Mouse (Mus musculus): ENCODE data around the gene Nipbl. TPM values are rescaled to one million over a fixed set of nuclear protein-coding genes. Genes with fewer than 3 reads are reported as not detected.

The Nipbl gene
- polyA plus RNA-seq, 1 experiment from 2014 or later, result 24.8 TPM

DNA sequence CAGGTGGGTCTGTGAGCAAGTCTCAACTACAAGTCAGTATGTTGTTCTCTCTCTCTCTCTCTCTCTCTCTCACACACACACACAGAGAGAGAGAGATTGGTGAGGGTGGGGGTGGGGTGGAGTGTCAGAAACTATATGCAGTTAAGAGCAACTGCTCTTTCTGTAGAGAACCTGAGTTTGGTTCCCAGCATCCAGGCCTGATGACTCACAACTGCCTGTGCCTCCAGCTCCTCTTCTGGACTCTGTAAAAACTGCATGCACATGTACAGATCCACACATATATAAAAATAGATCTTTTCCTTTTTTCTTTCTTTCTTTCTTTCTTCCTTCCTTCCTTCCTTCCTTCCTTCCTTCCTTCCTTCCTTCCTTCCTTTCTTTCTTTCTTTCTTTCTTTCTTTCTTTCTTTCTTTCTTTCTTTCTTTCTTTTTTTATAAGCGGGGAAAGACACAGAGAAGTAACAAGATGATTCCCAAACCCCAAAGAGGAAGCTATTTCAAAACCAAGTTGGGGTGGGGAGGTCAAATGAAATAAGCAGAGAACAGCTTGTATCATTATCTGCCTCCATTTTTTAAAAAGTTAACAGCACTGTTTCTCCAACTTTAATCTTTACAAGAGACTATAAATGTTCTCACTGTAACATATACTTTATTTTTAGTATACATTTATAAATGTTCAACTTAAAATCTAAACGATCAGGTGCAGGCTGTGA is 10.9 kb downstream of the Nipbl start:
- H3K27me3 ChIP-seq (ENCODE audit: control insufficient read depth, insufficient read depth, low read length), result no peaks in the 10 kb centered on the region
- DNase-seq (ENCODE audit: low spot score, missing footprints) (no peak), ATAC-seq (ENCODE audit: low FRiP score) (no peak)
- no peak overlapping the region for H3K27ac ChIP-seq (ENCODE audit: low read depth, low read length)
- no peak overlapping the region for H3K4me2 ChIP-seq
- H3K9ac ChIP-seq (ENCODE audit: low read length), result no peak overlapping the region
- no peaks in the 10 kb centered on the region for H3K36me3 ChIP-seq (ENCODE audit: control insufficient read depth, insufficient read depth, low read length)
- no peak overlapping the region for H3K4me3 ChIP-seq (ENCODE audit: low read depth, low read length)
- 94% methylated on average over 2 of the region's 2 CpGs for WGBS
- H3K4me1 ChIP-seq (ENCODE audit: control insufficient read depth, insufficient read depth, low read length), result no peaks in the 10 kb centered on the region
- no peaks in the 10 kb centered on the region for H3K9me3 ChIP-seq (ENCODE audit: control insufficient read depth, low read length)

- DNase-seq (ENCODE audit: low spot score, missing footprints), result no peak
- no peaks in the 10 kb centered on the region for H3K36me3 ChIP-seq (ENCODE audit: control insufficient read depth, insufficient read depth, low read length)
- WGBS, result 85% methylated on average over 2 of the region's 2 CpGs
- H3K27ac ChIP-seq (ENCODE audit: low read depth, low read length), result no peak overlapping the region
- no peak overlapping the region for H3K4me3 ChIP-seq (ENCODE audit: low read depth, low read length)
- no peak overlapping the region for H3K4me2 ChIP-seq
- H3K4me1 ChIP-seq (ENCODE audit: control insufficient read depth, insufficient read depth, low read length), result no peaks in the 10 kb centered on the region
- no peak for ATAC-seq (ENCODE audit: low FRiP score)
- H3K9me3 ChIP-seq (ENCODE audit: control insufficient read depth, low read length), result no peaks in the 10 kb centered on the region
- no peak overlapping the region for H3K9ac ChIP-seq (ENCODE audit: low read length)
- H3K27me3 ChIP-seq (ENCODE audit: control insufficient read depth, insufficient read depth, low read length), result no peaks in the 10 kb centered on the region
Observed at GRCm38 (mm10) chr15:8432534-8432933, 11.7 kb downstream of the Nipbl start.

DNA sequence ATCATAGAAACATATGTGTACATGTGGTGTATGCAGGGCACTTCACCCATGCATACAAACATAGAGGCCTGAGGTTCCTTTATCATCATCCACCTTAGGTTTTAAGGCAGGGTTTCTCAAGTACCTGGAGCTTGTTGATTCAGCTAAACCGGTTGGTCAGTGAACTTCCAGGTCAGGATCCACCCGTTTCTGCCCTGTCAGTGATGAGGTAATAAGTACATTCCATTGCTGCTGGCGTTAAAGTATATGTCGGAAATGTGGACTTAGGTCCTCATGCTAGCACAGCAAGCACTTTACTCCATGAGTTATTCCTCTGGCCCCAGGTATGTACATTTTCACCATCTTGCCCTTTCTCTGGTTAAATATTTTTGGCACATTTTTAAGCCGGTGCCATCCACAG is 14.8 kb downstream of the Nipbl start:
- WGBS, result 87% methylated on average over 5 of the region's 5 CpGs
- Histone ChIP-seq H3K9ac (ENCODE audit: low read length) (no peak overlapping the region), H3K27me3 (ENCODE audit: control insufficient read depth, insufficient read depth, low read length) (no peaks in the 10 kb centered on the region), H3K27ac (ENCODE audit: low read depth, low read length) (no peak overlapping the region), H3K4me1 (ENCODE audit: control insufficient read depth, insufficient read depth, low read length) (no peaks in the 10 kb centered on the region), H3K4me3 (ENCODE audit: low read depth, low read length) (no peak overlapping the region), H3K4me2 (no peak overlapping the region), H3K36me3 (ENCODE audit: control insufficient read depth, insufficient read depth, low read length) (no peaks in the 10 kb centered on the region), H3K9me3 (ENCODE audit: control insufficient read depth, low read length) (no peaks in the 10 kb centered on the region)
- DNase-seq (ENCODE audit: low spot score, missing footprints), result no peak
- ATAC-seq (ENCODE audit: low FRiP score), result no peak

- Histone ChIP-seq H3K4me1 (ENCODE audit: control insufficient read depth, insufficient read depth, low read length) (no peaks in the 10 kb centered on the region), H3K4me3 (ENCODE audit: low read depth, low read length) (no peak overlapping the region), H3K27me3 (ENCODE audit: control insufficient read depth, insufficient read depth, low read length) (no peaks in the 10 kb centered on the region), H3K27ac (ENCODE audit: low read depth, low read length) (no peak overlapping the region), H3K4me2 (no peak overlapping the region), H3K9ac (ENCODE audit: low read length) (no peak overlapping the region), H3K36me3 (ENCODE audit: control insufficient read depth, insufficient read depth, low read length) (no peaks in the 10 kb centered on the region), H3K9me3 (ENCODE audit: control insufficient read depth, low read length) (no peaks in the 10 kb centered on the region)
- ATAC-seq (ENCODE audit: low FRiP score), result no peak
- no peak for DNase-seq (ENCODE audit: low spot score, missing footprints)
- whole genome bisulfite sequencing, result 17% methylated on average over 6 of the region's 6 CpGs
Observed at GRCm38 (mm10) chr15:8420909-8421308, 23.4 kb downstream of the Nipbl start.

DNA sequence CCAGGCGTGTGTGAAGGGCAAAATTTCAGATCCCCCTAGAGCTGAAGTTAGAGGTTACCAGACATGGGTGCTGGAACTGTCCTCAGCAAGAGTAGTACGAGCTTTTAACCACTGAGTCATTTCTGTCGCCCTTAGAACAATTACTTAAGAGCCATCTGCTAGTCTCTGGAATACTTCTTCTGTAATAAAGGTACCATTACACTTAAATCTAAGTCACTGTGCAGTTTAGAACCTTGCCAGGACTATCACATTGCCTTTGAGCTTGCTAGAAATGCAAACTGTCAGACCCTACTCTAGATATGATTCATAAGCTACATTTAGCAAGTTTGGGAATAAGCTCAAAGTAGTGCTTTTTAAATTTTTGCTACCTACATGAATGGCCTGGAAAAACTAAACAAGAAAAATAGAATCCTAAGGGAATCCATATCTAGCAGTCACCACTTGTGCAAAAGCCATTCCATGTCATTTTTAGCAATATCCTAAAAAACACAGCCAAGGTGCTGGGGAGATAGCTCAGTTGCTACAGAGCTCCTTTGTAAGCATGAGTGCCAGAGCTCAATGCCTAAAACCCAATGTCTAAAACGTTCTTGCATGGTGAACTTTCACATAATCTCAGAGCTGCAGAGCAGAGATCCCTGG is 27.6 kb downstream of the Nipbl start:
- H3K4me2 ChIP-seq, result no peak overlapping the region
- H3K9ac ChIP-seq (ENCODE audit: low read length), result no peak overlapping the region
- no peaks in the 10 kb centered on the region for H3K36me3 ChIP-seq (ENCODE audit: control insufficient read depth, insufficient read depth, low read length)
- H3K4me3 ChIP-seq (ENCODE audit: low read depth, low read length), result no peak overlapping the region
- ATAC-seq (ENCODE audit: low FRiP score) (no peak), DNase-seq (ENCODE audit: low spot score, missing footprints) (peak; percentile 61)
- no peaks in the 10 kb centered on the region for H3K4me1 ChIP-seq (ENCODE audit: control insufficient read depth, insufficient read depth, low read length)
- no peaks in the 10 kb centered on the region for H3K9me3 ChIP-seq (ENCODE audit: control insufficient read depth, low read length)
- WGBS, result 82% methylated on average over 4 of the region's 4 CpGs
- no peaks in the 10 kb centered on the region for H3K27me3 ChIP-seq (ENCODE audit: control insufficient read depth, insufficient read depth, low read length)
- no peak overlapping the region for H3K27ac ChIP-seq (ENCODE audit: low read depth, low read length)

GRCm38 (mm10) chr15:8413356-8413755 is 30.9 kb downstream of the Nipbl start:
- Histone ChIP-seq H3K27ac (ENCODE audit: low read depth, low read length) (no peak overlapping the region), H3K9me3 (ENCODE audit: control insufficient read depth, low read length) (no peaks in the 10 kb centered on the region), H3K9ac (ENCODE audit: low read length) (no peak overlapping the region), H3K4me2 (no peak overlapping the region), H3K4me1 (ENCODE audit: control insufficient read depth, insufficient read depth, low read length) (no peaks in the 10 kb centered on the region), H3K4me3 (ENCODE audit: low read depth, low read length) (no peak overlapping the region), H3K36me3 (ENCODE audit: control insufficient read depth, insufficient read depth, low read length) (no peaks in the 10 kb centered on the region), H3K27me3 (ENCODE audit: control insufficient read depth, insufficient read depth, low read length) (no peaks in the 10 kb centered on the region)
- DNase-seq (ENCODE audit: low spot score, missing footprints), result no peak
- WGBS, result 90% methylated on average over 3 of the region's 3 CpGs
- ATAC-seq (ENCODE audit: low FRiP score), result no peak

- DNase-seq (ENCODE audit: low spot score, missing footprints), result no peak
- no peak for ATAC-seq (ENCODE audit: low FRiP score)
- H3K27me3 ChIP-seq (ENCODE audit: control insufficient read depth, insufficient read depth, low read length), result no peaks in the 10 kb centered on the region
- H3K36me3 ChIP-seq (ENCODE audit: control insufficient read depth, insufficient read depth, low read length), result no peaks in the 10 kb centered on the region
- H3K9me3 ChIP-seq (ENCODE audit: control insufficient read depth, low read length), result no peaks in the 10 kb centered on the region
- no peak overlapping the region for H3K27ac ChIP-seq (ENCODE audit: low read depth, low read length)
- 83% methylated on average over 1 of the region's 1 CpGs for WGBS
- H3K9ac ChIP-seq (ENCODE audit: low read length), result no peak overlapping the region
- no peak overlapping the region for H3K4me2 ChIP-seq
- no peak overlapping the region for H3K4me3 ChIP-seq (ENCODE audit: low read depth, low read length)
- no peaks in the 10 kb centered on the region for H3K4me1 ChIP-seq (ENCODE audit: control insufficient read depth, insufficient read depth, low read length)
Observed at GRCm38 (mm10) chr15:8411873-8412272, 32.4 kb downstream of the Nipbl start.

DNA sequence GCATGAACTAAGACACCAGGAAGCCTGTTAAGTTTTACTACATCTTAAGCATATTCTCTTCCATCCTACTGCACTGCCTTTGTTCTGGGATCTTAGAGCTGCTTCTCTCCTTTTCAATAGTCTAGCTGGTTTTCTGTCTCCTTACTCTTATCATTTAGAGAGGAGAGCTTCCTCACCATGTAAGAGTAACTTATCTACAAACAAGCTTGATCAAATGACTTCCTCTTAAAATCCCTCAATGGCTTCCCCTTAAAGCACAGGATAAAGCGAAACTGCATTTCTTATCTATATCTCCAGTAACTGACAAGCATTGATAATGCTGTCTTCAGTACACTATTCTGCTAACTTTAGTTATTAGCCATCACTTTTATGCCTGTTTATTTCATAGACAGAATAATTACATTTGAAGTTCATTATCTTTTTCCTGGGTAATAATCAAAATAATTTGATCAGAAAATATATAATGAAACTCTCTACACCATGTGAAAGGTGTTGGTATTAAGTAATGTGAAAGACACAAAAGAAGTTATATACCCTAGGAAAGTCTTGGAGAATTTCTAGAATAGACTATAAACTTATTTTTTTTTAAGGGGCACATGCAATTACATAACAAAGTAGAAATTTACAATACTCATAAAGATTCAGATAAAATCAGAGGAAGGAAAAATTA is 33.0 kb downstream of the Nipbl start:
- H3K4me1 ChIP-seq (ENCODE audit: control insufficient read depth, insufficient read depth, low read length), result no peaks in the 10 kb centered on the region
- no peaks in the 10 kb centered on the region for H3K36me3 ChIP-seq (ENCODE audit: control insufficient read depth, insufficient read depth, low read length)
- H3K27me3 ChIP-seq (ENCODE audit: control insufficient read depth, insufficient read depth, low read length), result no peaks in the 10 kb centered on the region
- no peak for ATAC-seq (ENCODE audit: low FRiP score)
- no peak overlapping the region for H3K4me2 ChIP-seq
- H3K27ac ChIP-seq (ENCODE audit: low read depth, low read length), result no peak overlapping the region
- H3K4me3 ChIP-seq (ENCODE audit: low read depth, low read length), result no peak overlapping the region
- no peaks in the 10 kb centered on the region for H3K9me3 ChIP-seq (ENCODE audit: control insufficient read depth, low read length)
- DNase-seq (ENCODE audit: low spot score, missing footprints), result no peak
- 91% methylated on average over 1 of the region's 1 CpGs for WGBS
- no peak overlapping the region for H3K9ac ChIP-seq (ENCODE audit: low read length)

DNA sequence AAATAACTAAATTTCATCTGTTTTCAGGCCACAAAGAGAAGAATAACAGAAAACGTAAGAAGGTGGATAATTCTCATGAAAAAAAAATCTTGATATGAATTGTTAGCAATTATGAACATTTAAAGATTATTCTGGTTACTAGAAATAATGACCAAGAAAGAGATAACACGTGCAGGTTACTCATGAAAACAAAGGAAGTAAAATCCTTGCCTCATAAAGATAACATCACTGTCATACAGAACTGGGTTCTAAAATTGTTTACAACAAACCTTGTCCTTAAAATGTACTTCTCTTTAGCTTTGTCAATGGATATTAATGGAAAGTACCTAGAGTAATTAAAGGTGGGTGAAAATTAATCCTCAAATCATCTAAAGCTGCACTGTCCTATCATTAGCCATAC is 37.2 kb downstream of the Nipbl start:
- 89% methylated on average over 2 of the region's 2 CpGs for WGBS
- no peak overlapping the region for H3K4me2 ChIP-seq
- H3K27me3 ChIP-seq (ENCODE audit: control insufficient read depth, insufficient read depth, low read length), result no peaks in the 10 kb centered on the region
- no peaks in the 10 kb centered on the region for H3K4me1 ChIP-seq (ENCODE audit: control insufficient read depth, insufficient read depth, low read length)
- ATAC-seq (ENCODE audit: low FRiP score) (no peak), DNase-seq (ENCODE audit: low spot score, missing footprints) (no peak)
- no peak overlapping the region for H3K27ac ChIP-seq (ENCODE audit: low read depth, low read length)
- no peak overlapping the region for H3K9ac ChIP-seq (ENCODE audit: low read length)
- no peaks in the 10 kb centered on the region for H3K36me3 ChIP-seq (ENCODE audit: control insufficient read depth, insufficient read depth, low read length)
- no peaks in the 10 kb centered on the region for H3K9me3 ChIP-seq (ENCODE audit: control insufficient read depth, low read length)
- no peak overlapping the region for H3K4me3 ChIP-seq (ENCODE audit: low read depth, low read length)

All from midbrain, embryonic 11.5 days (tissue).